Mouse (Mus musculus) hindbrain, embryonic 16.5 days (tissue): Measurements from ENCODE around the gene Plbd1. TPM values are rescaled to one million over a fixed set of nuclear protein-coding genes. Genes with fewer than 3 reads are reported as not detected.

Source experiments
- ATAC-seq: fragments of 200-750 bp; cut with Nextera tagmentation; 2 replicates; pipeline ENCODE4 v1.8.0; 2017; ENCODE audit warnings: moderate TSS enrichment, moderate library complexity
- H3K27ac ChIP-seq: fragments of 300-500 bp; sonication (generic); 2 replicates; pipeline ENCODE4 v1.5.1; 2014; ENCODE audit warnings: low read depth, mild to moderate bottlenecking, control low read depth, low read length, moderate library complexity
- H3K27me3 ChIP-seq: fragments of 300-500 bp; sonication (generic); replicated peaks from 2 replicates; pipeline ENCODE4 v1.6.1; 2014; ENCODE audit warnings: low read length; ENCODE audit not compliant: control insufficient read depth, insufficient read depth
- H3K36me3 ChIP-seq: fragments of 300-500 bp; sonication (generic); 2 replicates; pipeline ENCODE4 v1.6.1; 2014; ENCODE audit warnings: mild to moderate bottlenecking, low read length, moderate library complexity, mixed read lengths; ENCODE audit not compliant: control insufficient read depth, insufficient read depth
- H3K4me1 ChIP-seq: fragments of 300-500 bp; sonication (generic); 2 replicates; pipeline ENCODE4 v1.6.1; 2014; ENCODE audit warnings: low read depth, low read length; ENCODE audit not compliant: control insufficient read depth, insufficient read depth
- H3K4me2 ChIP-seq: fragments of 300-500 bp; sonication (generic); 2 replicates; pipeline ENCODE4 v1.6.1; 2014; ENCODE audit warnings: mild to moderate bottlenecking, low read length, control low read depth, moderate library complexity
- H3K4me3 ChIP-seq: fragments of 300-500 bp; sonication (generic); 2 replicates; pipeline ENCODE4 v1.5.1; 2014; ENCODE audit warnings: mild to moderate bottlenecking, low read length, control low read depth, moderate library complexity
- H3K9ac ChIP-seq: fragments of 300-500 bp; sonication (generic); 2 replicates; pipeline ENCODE4 v1.6.1; 2014; ENCODE audit warnings: low read depth, mild to moderate bottlenecking, control low read depth, low read length, moderate library complexity
- H3K9me3 ChIP-seq: fragments of 300-500 bp; sonication (generic); 2 replicates; pipeline ENCODE4 v1.6.1; 2014; ENCODE audit warnings: mild to moderate bottlenecking, low read length, moderate library complexity; ENCODE audit not compliant: control insufficient read depth
- WGBS: fragments of 180-500 bp; shearing (Covaris S2); extraction: QIAGEN DNeasy Blood & Tissue Kit; methylation state at CpG from one replicate; pipeline ENCODE4 v1.1.7; 2014; 5-methylcytosine and 5-hydroxymethylcytosine counted together
- polyA plus RNA-seq: library from polyadenylated mRNA; unstranded; fragments of >200 nt; fragmentation: Nextera tagmentation; extraction: Ambion mirVana; gene quantifications from 2 replicates; pipeline ENCODE4 v1.2.1, GENCODE M21; 2015

Gene Plbd1
- polyA plus RNA-seq, 1 experiment from 2014 or later: 2.0 TPM

DNA sequence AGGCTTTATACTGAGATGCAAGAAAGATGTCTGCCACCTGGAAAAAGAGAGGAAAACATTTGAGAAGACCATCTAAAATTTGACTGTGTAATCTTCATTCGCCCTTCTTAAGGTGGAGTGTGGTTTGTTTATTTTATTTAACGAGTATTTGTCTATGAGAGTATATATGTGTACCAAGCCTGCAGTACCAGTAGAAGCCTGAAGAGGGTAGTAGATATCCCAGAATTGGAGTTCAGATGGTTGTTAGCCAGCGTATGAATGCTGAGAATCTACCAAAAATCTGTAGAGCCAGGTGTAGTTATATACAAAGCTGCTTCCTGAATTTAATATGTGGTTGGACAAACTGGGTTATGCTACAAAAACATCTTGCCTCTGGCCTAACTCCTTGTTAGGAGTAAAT, 49.4 kb downstream of the Plbd1 start:
- Histone ChIP-seq H3K4me2 (no peak overlapping the region), H3K4me3 (no peak overlapping the region), H3K27ac (no peak overlapping the region), H3K27me3 (no peaks in the 10 kb centered on the region), H3K4me1 (no peaks in the 10 kb centered on the region), H3K36me3 (peaks cover 18% of the 10 kb centered on the region), H3K9ac (no peak overlapping the region), H3K9me3 (no peaks in the 10 kb centered on the region)
- 98% methylated on average over 3 of the region's 3 CpGs for WGBS
- ATAC-seq: no peak

DNA sequence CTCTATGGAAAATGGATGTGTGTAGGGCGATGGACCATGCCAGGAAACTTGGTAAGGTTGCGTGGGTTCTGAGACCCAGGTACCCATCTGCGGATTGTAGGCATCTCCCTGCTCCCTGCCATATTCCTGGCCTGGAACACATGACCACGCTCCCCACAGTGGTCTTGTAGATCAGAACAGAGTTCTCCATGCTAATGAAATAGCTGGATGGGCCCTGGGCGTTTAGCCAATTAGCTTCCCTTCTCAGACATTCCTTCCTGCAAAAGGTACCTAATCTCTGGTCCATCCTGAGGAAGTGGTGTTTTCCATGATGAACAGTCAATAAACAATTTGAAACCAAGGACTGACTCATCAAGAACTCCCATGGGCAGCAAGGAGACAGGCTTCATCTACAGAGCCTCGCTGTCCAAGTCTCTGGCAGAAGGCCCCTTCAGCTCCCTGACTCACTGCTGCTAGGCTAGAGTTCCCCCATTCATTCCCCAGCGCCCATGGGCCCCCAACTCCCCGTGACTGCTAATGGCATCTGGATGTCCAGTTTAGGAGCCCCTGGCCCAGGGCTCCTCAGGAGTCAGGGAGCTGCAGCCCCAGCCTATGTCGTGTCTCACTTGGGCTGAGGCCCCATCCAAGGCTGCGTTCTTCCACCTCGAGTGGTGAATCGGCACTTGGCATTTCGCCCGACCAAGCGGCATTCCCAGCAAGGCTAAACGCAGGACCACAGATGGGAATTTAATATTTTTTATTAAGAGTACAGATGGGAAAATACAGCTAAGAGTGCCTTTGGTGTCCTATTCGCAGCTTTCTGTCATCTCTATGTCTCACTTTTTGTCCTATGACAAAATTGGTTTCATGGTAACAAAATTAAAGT, 50.1 kb downstream of the Plbd1 start:
- no peaks in the 10 kb centered on the region for H3K27me3 ChIP-seq
- no peak for ATAC-seq
- no peak overlapping the region for H3K27ac ChIP-seq
- no peaks in the 10 kb centered on the region for H3K4me1 ChIP-seq
- no peaks in the 10 kb centered on the region for H3K9me3 ChIP-seq
- 93% methylated on average over 17 of the region's 17 CpGs for WGBS
- no peak overlapping the region for H3K4me2 ChIP-seq
- peaks cover 23% of the 10 kb centered on the region for H3K36me3 ChIP-seq
- H3K4me3 ChIP-seq: no peak overlapping the region
- no peak overlapping the region for H3K9ac ChIP-seq

DNA sequence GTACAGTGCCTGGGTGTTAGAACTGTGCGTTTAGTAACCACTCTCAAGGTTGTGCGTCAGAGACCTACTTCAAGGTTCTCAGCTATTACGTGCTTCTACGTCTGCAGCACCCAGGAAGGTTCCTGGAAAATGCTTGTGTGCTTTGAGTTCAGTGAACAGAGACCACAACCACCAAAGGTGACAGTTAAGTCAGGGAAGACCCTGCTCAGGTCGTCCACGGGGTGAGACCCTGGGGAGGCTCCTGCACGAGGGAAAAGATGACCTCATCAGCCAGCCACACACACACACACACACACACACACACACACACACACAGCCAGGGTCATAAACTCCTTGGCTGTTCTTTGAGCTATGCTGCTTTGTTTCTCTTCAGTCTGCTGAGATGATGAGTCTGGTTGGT, 59.1 kb downstream of the Plbd1 start:
- H3K9ac ChIP-seq: no peak overlapping the region
- H3K4me2 ChIP-seq: no peak overlapping the region
- WGBS: 92% methylated on average over 7 of the region's 7 CpGs
- no peaks in the 10 kb centered on the region for H3K27me3 ChIP-seq
- no peaks in the 10 kb centered on the region for H3K9me3 ChIP-seq
- peaks cover 53% of the 10 kb centered on the region for H3K36me3 ChIP-seq
- H3K27ac ChIP-seq: no peak overlapping the region
- no peak for ATAC-seq
- no peak overlapping the region for H3K4me3 ChIP-seq
- no peaks in the 10 kb centered on the region for H3K4me1 ChIP-seq

DNA sequence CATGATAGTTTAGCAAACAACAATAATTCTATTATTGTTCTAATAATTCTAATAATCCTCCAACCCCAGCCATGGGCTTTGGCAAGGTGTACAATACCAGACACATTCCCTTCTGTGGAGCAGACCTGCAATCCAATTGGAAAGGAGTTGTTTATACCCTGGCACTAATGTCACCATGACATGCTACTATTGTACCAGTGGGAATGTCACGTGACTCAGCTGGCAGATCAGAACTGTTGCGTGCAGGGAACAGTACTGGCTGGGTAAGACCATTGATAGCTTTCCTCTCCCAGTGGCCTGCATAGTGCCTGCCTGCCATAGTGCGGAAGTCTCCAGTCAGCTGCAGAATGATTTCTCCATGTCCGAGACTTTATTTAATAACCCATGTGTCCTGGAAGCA, 67.2 kb downstream of the Plbd1 start:
- Histone ChIP-seq H3K9me3 (no peaks in the 10 kb centered on the region), H3K4me3 (no peak overlapping the region), H3K36me3 (peaks cover 27% of the 10 kb centered on the region), H3K4me1 (no peaks in the 10 kb centered on the region), H3K9ac (no peak overlapping the region), H3K4me2 (no peak overlapping the region), H3K27me3 (no peaks in the 10 kb centered on the region), H3K27ac (no peak overlapping the region)
- ATAC-seq: no peak
- WGBS: 87% methylated on average over 4 of the region's 4 CpGs

DNA sequence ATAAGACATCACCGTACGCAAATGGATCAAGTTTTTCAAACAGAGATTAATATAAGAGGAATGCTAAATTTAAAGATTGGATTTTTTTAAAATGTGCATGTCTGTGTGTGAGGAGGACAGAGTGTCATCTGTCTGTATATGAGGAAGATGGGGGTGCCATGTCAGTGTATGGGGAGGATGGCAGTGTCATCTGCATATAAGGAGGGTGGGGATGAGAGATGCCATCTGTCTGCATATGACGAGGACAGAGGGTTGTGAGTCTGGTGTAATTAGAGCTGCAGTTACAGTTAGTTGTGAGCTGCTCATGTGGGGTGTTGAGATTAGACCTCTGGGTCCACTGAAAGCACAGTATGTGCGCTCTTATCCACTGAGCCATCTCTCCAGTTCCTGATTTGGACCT, 71.0 kb downstream of the Plbd1 start:
- no peak overlapping the region for H3K27ac ChIP-seq

DNA sequence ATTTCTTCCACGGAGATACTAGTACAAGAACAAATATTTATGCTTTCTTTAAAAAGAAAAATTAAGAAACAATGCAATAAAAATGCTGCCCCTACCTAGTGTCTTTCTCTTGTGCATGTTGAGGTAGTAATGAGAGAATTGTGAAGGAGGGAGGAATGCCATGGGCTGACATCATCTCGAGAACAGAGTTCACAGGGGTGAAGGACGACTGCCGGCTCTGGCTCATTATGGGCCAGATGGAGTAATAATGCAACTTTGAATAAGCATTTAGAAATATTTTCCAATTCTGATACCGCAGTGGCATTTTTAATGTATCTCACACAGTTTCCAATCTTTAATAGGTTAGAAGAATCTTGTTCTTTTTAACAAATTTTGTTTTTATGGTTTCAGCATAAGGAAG, 95.7 kb downstream of the Plbd1 start:
- peaks cover 5% of the 10 kb centered on the region for H3K9me3 ChIP-seq
- H3K27ac ChIP-seq: no peak overlapping the region
- H3K36me3 ChIP-seq: peaks cover 57% of the 10 kb centered on the region
- 86% methylated on average over 5 of the region's 5 CpGs for WGBS
- ATAC-seq: no peak
- H3K4me1 ChIP-seq: no peaks in the 10 kb centered on the region
- H3K27me3 ChIP-seq: no peaks in the 10 kb centered on the region
- H3K4me2 ChIP-seq: no peak overlapping the region
- no peak overlapping the region for H3K9ac ChIP-seq
- no peak overlapping the region for H3K4me3 ChIP-seq

More for the DNA sequence above, 71.0 kb downstream of the Plbd1 start:
- H3K9ac ChIP-seq: no peak overlapping the region
- no peaks in the 10 kb centered on the region for H3K27me3 ChIP-seq
- no peak overlapping the region for H3K4me3 ChIP-seq
- H3K4me1 ChIP-seq: no peaks in the 10 kb centered on the region
- whole genome bisulfite sequencing: 72% methylated on average over 4 of the region's 4 CpGs
- no peak overlapping the region for H3K4me2 ChIP-seq
- peaks cover 26% of the 10 kb centered on the region for H3K36me3 ChIP-seq
- no peaks in the 10 kb centered on the region for H3K9me3 ChIP-seq
- no peak for ATAC-seq

Other genes with a start within 250 kb of the Plbd1 start
- gene E330021D16Rik, start 246.4 kb downstream of the Plbd1 start, polyA plus RNA-seq: not detected in 2 replicates
- 30.4 and 33.9 TPM in 2 replicates for gene Atf7ip, start 155.8 kb downstream of the Plbd1 start, polyA plus RNA-seq
- 0.10 and 0.19 TPM in 2 replicates for gene Gucy2c, start 119.8 kb upstream of the Plbd1 start, polyA plus RNA-seq
- gene Hist4h4, start 142.5 kb upstream of the Plbd1 start, polyA plus RNA-seq: 0.35 and 0.54 TPM in 2 replicates
- 101 and 104 TPM in 2 replicates for gene H2afj, start 146.3 kb upstream of the Plbd1 start, polyA plus RNA-seq
- gene BC049715, start 165.7 kb upstream of the Plbd1 start, polyA plus RNA-seq: 1.0 and 1.3 TPM in 2 replicates
- 65.6 and 78.1 TPM in 2 replicates for gene Wbp11, start 166.3 kb upstream of the Plbd1 start, polyA plus RNA-seq
- 2.2 TPM in 2 replicates for gene Smco3, start 173.5 kb upstream of the Plbd1 start, polyA plus RNA-seq
- gene Art4, start 195.8 kb upstream of the Plbd1 start, polyA plus RNA-seq: 0.16 and 0.23 TPM in 2 replicates
- 28.6 and 31.5 TPM in 2 replicates for gene Mgp, start 213.9 kb upstream of the Plbd1 start, polyA plus RNA-seq